Mouse (Mus musculus) megakaryocyte, adult 5-6 weeks (primary cell): Measurements from ENCODE around the gene Orai2. TPM values are rescaled to one million over a fixed set of nuclear protein-coding genes. Genes with fewer than 3 reads are reported as not detected.
A peak's percentile ranks its signal among the peaks of the same experiment; 100 is the strongest.

ENCODE experiments used
- ATAC-seq: 2 replicates; pipeline ENCODE4 v1.8.0; 2016; ENCODE audit warnings: mild to moderate bottlenecking, inconsistent platforms; ENCODE audit not compliant: poor library complexity, severe bottlenecking
- total RNA-seq, 2 experiments: library from RNA; stranded (forward) in 1 of 2; stranded (reverse) in 1 of 2; fragments of 153-499, 151-499 nt in 1 of 2; fragments of 221-1000, 200-1000 nt in 1 of 2; gene quantifications; 2 replicates each; pipeline versions ENCODE4 v1.2.3 to v1.2.4; 2015 to 2017

The Orai2 gene
- total RNA-seq (2015): 26.1 and 26.5 TPM in 2 replicates
- total RNA-seq (2017): 42.8 and 48.1 TPM in 2 replicates

DNA sequence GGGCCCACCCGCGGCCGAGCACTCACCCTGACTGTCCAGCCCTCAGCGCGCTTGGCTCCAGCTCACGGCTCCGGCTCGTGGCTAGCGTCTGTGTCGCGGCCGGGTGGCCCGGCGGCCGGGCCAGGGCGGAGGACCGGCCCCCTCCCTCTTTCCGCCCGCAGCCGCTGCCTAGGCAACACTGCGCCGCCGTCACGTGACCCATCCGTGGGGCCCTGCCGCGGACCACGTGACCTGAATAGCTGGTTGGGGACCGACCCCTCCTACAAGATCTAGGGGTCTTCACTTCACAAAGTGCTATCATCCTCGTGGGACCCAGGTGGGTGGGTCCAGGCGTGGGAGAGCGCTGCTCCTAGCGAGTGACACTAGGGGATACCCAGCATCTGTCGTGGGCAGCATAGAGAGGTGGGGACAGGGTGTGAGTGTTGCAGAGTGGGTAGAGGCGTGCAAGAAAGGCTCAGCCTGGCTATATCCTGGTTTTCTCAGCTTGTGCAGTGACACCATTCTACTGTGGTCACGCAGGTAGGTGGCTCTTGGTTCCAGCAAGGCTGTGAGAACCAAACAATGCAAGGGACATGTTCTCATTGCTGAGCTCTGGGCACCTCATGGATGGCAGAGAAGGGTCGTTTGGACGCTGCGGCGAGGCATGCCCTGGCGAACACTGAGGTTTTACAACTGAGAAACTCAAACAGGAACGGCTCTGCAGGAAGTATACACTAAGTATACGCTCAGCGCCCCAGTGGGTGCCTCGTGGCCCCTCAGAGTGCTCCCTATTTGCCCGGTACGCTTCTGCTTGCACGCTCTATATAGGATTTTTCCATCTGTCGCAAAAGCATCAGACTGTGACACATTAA is at the start of gene Orai2:
TSS of gene Orai2 (minus strand) at position 202 of the 851 bp plus-strand sequence.
- ATAC-seq: peak; percentile 61

DNA sequence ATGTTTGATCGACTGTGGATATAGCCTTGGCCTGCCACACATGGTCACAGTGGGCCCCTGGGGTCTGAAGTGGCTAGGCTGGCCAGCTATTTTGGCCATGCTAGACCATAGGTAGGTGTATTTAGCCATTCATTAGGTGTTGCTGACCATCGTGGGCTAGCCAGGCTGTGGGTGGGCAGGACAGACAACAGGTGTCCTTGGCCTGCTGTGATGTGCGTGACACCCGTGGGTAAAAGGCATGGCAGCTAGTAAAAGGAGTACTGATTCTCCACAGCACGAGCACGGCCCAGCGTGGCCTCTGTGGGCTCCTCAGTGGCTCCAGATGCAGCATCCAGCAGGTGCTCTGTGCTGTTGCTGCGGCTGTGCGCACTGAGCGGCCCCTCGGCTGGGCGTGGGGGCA is 48.1 kb upstream of the Orai2 start:
- no peak for ATAC-seq

DNA sequence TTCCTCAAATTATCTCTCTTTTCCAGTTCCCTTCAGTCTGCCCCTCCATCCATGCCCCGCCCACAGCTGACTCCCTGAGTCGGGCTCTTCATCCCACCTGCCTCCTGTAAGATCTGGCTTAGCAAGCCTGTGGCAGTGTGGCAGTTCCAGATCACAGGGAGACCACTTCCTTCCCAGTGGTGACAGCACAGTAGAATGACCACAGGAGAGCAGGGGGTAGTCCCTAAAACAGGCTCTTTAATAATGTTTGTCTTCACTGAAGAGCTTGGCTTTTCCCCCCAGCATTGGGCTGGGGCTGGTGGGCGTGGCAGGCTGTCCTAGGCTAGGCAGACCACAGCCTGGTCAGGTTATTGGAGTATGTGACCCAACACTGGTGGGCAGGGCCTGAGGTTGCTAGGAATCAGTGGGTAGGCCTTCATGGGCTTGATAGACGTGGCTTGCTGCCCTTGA is 47.4 kb upstream of the Orai2 start:
- peak; percentile 19 for ATAC-seq

DNA sequence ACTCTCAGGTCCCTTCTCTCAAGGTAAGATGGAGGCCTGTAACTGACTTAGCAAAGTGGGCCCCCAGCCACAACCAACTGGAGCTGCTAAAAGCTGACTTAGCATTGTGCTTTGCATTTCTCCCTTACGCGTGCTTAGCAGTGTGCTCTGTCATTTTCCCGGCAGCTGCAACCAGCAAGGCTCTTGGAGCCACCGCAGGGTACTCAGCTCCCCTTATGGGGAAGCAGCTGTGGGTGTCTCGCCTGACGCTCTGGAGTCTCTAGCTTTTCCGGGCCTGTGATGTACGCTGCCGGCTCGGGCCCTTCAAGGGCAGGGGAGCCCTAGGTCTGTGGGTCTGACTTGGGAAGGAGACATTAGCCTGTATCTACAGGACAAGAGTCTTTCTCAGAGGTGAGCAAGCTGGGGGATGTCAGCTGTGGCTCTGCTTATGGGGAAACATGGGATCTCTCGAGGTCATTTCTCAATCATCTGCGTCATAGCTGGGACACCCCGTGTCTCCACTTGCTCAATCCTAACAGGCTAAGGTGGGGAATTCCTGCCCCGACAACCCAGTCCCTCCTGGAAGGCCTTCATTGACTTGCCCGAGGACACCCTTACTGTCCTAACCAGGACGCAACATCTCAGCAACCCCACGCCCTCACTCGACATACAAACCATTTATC is 46.6 kb upstream of the Orai2 start:
- ATAC-seq: peak; percentile 64

DNA sequence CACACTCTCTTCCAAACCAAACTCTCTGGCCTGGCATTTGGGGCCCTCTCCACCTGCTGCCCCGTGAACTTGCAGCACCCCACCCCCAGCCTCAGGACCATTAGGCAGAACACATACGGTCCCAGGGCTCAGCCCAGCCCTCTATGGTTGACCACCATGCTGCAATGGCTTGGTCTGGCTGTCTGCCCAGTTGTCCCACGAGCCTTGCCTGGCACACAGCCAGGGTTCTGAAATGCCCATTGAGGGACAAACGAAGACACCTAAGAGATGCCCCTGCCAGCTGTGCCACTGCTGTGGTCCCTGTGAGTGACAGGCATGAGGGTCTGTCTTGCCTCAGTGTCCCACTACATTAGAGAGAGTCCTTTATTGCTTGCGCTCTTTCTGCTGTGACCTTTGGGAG is 45.4 kb upstream of the Orai2 start:
- ATAC-seq: no peak

DNA sequence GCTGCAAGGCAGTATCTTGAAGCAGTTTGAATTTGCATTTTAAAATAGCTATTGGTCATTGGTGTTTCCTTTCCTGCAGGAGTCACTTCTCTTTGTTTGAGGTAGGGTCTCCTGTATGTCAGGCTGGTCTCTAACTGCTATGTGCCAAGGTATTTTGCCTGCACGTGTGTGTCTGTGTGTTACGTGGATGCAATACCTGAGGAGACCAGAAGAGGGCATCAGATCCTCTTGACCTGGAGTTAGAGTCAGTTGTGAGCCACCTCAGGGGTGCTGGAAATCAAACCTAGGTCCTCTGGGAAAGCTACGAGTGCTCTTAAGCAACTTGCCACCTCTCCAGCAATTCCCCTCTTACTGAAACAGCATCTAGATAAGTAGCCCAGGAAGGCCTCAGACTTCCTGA is 44.7 kb upstream of the Orai2 start:
- no peak for ATAC-seq

DNA sequence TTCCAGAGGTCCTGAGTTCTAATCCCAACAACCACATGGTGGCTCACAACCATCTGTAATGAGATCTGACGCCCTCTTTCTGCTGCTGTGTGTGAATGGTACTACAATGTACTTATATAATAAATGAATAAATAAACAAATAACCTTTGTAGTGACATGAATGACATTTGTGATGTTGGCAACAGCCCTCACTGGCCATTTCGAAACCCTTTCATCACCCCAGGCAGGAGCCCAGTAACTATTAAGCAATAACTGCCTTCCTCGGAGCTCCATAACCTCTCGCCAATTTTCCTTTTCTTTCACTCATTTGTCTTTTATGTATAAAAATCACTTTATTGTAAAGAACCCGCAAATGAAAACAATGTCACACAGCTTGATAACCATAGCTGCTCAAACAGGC is 43.2 kb upstream of the Orai2 start:
- no peak for ATAC-seq

DNA sequence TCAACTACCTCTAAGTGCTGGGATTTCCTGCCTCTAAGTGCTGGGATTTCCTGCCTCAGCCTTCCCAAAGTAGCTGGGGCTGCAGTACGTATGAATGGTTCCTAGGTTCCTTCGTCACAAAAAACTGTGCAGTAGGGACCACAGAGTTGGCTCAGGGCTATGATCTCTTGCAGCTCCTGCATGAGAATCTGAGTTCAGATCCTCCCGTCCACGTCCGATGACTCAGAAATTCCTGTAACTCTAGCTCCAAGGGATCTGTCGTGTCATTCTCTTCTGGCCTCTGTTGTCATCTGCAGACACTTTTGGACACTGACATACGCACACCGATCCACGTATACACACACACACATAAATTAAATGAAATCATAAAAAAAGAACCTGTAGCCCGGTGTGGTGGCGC is 42.2 kb upstream of the Orai2 start:
- no peak for ATAC-seq

DNA sequence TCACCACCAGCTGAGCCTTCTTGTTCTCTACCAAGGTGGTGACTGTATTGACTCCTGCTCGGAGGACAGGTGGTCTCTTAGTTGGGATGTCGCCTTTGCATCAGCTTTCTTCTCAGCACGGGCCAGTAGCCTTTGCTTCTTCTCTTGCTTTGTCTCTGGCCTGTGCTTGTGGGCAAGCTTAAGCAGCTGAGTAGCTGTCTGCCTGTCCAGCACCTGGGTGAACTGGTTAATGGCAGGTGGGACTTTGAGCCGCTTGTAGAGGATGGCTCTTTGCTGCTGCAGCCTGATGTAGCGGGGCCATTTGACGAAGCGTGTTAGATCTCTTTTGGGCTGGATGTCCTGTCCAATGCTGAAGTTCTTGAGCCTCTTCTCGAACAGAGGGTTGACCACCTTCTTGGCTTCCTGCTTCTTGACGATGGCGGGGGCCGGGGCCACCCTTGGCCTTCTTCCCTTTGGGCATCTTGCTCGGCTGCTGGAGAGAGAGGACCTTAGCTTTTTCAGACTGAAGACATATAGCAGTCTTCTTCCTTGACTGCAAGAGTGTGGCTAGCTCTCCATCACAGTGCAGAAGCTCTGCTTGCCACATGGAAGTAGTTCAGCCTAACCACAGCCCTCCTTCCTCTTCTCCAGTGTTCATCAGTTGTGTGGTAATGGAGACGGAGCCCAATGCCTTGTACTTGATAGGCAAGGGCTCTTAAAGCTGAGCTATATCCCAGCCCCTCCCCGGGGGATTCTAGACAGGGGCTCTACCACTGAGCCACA is 41.0 kb upstream of the Orai2 start:
- ATAC-seq: peak; percentile 88

DNA sequence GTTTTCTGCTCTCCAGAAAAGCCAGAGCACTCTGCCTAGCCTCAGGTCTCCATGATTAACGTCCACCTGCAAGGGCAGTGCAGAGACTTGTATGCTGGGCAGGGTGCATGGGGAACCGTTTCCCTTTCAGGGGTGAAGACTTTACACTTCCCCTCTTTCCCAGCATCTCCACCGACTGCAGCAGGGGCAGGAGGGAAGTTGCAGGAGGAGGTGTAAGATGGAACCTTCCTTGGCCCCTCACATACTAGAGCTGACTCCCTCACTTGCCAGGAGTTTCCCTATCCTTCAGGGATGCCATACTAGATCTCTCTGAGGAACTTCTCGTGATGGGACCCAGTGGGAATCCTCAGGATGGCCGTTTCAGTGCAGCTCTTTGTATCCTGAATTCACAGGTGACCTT is 40.0 kb upstream of the Orai2 start:
- peak; percentile 56 for ATAC-seq

DNA sequence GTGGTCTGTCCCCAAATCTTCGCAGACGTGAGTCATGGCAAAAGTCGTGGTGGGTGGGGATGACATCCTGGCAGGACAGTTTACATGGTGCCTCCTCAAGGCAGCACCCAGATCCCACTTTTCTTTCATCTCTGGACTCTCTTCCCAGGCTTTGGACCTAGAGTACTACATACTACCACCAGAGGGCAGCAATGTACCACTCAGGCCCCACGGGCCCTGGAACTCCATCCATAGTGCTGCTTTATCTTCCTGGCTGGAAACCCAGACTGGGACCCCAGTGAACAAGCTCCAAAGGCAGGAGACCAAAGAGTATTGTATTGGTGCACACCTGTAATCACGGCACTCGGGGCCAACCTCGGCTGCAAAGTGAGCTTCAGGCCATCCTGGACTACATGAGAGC is 31.3 kb upstream of the Orai2 start:
- ATAC-seq: peak; percentile 46; the same call in 1 of the 2 replicates

DNA sequence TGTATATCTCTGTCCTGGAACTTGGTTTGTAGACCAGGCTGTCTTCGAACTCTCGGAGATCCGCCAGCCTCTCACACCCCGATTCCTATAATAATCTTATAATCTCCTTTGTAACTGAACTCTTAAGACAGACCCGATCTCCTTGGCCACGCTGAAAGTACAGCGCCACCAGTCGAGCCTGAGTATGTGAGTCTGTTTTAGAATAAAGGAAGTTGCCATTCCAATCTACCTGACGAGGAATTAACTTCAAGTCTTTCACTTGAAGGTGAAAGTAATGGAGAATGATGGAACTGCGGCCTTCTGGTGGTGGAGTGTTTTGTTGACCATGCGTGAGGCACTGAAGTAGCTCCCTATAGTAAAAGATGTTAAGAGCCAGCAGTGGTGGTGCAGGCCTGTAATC is 29.0 kb upstream of the Orai2 start:
- ATAC-seq: no peak

DNA sequence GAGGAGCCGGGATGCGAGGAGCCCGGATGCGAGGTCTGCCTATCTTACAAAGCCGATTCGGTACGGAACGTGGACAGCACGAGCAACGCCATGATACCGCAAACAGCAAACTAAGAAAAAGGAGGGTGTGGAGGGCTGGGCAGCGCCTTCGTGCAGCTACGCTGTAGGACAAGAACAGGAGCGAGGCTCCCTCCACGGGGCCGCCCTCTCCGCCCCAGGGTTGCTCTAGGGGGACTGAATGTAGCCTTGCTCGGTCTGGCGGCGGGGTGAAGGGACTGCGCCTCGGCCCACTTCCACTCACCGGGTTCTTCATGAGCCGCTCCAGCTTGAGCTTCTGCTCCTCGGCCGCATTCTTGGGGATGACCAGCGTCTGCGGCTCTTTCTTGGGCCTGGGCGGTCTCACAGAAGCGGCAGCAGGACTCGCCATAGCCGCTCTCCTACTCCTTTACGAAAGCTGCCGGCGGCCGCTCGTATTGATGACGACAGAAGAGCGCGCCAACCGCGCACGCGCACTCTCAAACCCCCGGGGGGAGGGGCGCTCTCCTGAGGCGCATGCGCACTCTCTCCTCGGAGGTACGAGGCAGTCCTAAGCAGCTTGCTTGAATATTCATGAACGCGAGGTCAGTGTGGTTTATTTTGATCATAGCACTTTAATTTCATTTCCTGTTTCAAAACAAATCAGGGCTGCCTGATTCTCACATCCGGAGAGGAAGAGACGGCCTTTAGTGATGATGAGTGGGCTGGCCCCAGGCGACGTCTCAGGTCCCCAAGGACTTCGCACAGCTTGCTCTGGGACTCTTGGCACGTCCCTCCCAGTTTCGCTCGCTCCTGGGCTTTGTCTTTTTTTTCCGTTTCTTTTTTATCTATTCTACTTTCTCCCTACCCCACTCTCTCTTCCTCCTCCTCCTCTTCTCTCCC is 28.2 kb upstream of the Orai2 start, which contains the start of gene Prkrip1:
TSS of gene Prkrip1 (minus strand) at position 490 of the 918 bp plus-strand sequence.
- peak; percentile 86 for ATAC-seq

DNA sequence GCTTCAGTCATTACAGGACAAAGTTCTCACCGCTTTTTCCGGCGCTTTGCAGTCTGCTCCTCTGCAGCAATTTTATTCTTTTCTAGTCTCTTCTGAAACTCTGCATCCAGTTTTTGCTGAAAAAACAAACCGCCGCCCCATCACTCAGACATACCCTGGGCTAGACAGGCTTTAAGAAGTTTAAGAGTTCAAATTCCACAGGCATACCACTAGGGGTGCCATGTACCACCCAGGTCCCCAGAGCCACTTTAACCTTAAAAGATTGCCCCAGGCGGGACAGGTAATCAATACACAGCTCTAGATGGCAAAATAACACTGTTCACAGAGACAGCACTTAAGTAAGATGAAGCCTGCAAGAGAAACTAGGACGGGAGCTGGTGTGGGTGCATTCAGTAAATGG is 21.4 kb upstream of the Orai2 start:
- no peak for ATAC-seq

DNA sequence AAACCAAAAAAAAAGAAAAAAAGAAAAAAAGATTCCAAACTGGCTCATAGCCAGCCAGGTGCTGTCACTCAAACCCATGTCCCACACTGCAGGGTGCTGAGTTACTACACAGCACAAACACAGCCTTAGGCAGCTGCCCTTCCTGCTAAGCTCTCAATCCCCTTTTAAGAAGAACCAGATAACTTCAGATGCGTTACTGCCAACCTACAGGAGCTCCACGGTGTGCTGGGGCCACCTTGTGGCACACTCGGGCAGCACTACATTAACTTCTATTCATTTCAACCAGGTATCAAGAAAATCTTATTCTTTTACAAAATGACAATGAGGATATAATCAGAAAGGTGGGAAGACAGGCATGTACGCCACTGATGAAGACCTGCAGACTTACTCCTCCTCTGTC is 16.2 kb upstream of the Orai2 start:
- peak; percentile 92 for ATAC-seq

DNA sequence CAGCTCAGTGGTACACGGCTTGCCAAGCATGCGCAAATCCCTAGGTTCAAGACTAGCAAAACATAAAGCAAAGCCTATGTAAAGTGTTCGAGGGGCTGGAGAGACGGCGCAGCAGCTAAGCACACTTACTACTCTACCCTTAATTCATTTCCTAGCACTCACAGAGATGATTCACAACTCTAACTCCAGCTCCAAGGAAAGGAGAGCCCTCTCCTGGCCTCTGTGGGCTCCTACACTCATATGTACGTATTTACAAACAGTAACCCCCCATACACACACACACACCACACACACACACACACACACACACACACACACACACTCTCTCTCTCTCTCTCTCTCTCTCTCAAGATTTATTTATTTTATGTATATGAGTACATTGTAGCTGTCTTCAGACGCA is 13.3 kb upstream of the Orai2 start:
- ATAC-seq: no peak

DNA sequence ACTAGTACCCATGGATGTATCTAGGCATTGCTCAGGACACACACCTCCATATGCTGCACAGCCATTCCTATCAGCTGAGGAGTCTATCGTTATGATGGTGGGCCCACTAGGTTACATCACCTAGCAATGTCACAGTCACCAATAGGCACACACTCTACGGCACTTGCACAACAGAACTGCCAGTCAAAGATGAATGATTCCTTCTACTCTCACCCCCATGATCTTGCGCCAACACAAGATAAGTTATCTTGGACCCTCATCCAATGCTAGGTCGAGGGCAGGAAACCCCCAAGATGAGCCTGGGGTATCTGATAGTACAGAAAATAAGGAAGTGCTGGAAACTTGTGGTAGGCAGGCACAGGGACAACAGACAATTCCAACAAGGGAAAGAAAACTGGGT is 12.3 kb upstream of the Orai2 start:
- ATAC-seq: no peak

DNA sequence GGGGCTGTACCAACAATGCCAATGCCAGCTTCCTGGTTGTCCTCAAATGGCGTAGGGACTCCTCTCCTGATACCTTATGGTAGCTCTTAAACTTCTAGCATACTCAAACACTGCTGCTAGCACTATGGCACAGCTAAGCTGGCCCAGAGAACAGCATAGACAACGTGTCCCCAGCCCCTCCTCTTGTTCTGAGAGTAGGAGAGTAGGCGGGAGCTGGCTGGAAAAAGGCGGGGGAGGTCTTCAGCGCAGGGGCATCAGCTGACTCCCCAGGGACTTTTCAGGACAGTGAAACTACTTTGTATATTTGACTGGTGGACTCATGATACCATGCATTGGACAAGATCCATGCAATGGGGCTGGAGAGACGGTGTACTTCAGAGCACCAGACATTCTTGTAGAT is 11.5 kb upstream of the Orai2 start:
- no peak for ATAC-seq

DNA sequence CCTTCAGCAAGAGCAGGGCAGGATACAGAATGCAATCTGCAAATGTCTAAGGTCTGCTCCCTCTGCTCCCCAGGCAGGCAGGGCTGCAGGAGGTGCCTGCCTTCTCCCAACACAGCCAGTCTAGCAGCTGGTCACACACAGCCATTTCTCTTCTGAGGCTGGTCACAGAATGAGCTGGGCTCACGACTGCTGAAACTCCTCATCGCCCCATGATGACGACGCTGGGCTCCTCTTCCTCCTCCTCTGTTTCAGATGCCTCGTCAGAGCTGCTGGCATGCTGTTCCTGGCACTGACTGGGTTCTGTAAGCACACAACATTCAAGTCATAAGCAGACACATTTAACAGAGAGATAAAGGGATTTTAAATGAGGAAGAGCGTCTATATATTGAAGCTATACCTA is 10.7 kb upstream of the Orai2 start:
- no peak for ATAC-seq

DNA sequence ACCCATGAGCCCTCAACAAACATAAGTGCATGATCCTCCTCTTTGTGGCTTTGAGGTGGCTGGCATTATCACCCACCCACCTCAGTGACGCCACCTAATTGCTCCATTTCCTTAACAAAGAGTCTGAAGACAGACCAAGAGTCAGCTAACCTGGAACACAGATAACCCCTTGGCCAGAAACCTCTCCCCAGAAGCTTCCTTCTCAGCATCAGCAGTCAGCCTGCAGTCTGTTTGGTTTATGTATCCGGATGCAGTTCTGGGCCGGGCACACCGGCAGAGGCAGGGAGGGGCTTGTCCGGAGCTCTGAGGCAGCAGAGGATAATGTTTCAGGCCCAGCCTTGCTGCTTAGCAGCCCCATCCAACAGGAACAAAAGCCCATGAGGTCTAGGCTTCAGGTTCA is 9.1 kb upstream of the Orai2 start:
- peak; percentile 92 for ATAC-seq
